Mouse (Mus musculus) liver, postnatal 0 days (tissue): ENCODE data around the gene Klri2.

ENCODE experiments used
- CTCF ChIP-seq: sonication (generic); IDR thresholded peaks from 2 replicates; pipeline ENCODE4 v1.5.1; 2016; ENCODE audit warnings: antibody characterized with exemption, low read depth
- EP300 ChIP-seq: IDR thresholded peaks from 2 replicates; pipeline ENCODE4 v1.6.1; 2016; ENCODE audit warnings: antibody characterized with exemption, low read depth, mild to moderate bottlenecking

- TF ChIP-seq EP300 (no peak), CTCF (no peak)
Observed at GRCm38 (mm10) chr6:129713566-129713965, 26.7 kb downstream of the Klri2 start.
